Mouse (Mus musculus) left cerebral cortex, postnatal 10 days (tissue): Measurements from ENCODE around the gene Mtfmt. TPM values are rescaled to one million over a fixed set of nuclear protein-coding genes. Genes with fewer than 3 reads are reported as not detected.

Source experiments
- DNase-seq, 2 experiments: peaks; one replicate each; pipeline ENCODE4 v3.0.0; 2021 to 2022; ENCODE audit warnings: low spot score in 2 of 2, mixed read lengths in 1 of 2; ENCODE audit errors: extremely low spot score in 1 of 2
- intact Hi-C: fragments of 180-260 bp; cut with DNase I; formaldehyde crosslinking; loops from one replicate; pipeline ENCODE4 v1.15.1; 2025
- total RNA-seq, 2 experiments: library from RNA; stranded (reverse); gene quantifications; 2 replicates each; pipeline ENCODE4 v1.2.3; 2021

The Mtfmt gene
- 10 to 100 TPM; 19.5 to 21.2 TPM for total RNA-seq

GRCm38 (mm10) chr9:65435671-65436301 lies at the start of gene Mtfmt:
Gene Mtfmt (plus strand): TSS chr9:65435782.
- DNase-seq: peak; percentile 87 to 96
- intact Hi-C loops: loop anchor here (10.0 kb wide), 1 partner anchor 61 kb away; no protein-coding TSS in a partner anchor

GRCm38 (mm10) chr9:65386373-65387140 lies 49.0 kb upstream of the Mtfmt start:
- intact Hi-C loops: no loop called here
- DNase-seq: no peak

GRCm38 (mm10) chr9:65390752-65391612 lies 44.6 kb upstream of the Mtfmt start:
- DNase-seq: peak in 1 of 2 experiments; percentile 49
- intact Hi-C loops: no loop called here

GRCm38 (mm10) chr9:65391613-65391964 lies 44.0 kb upstream of the Mtfmt start, which contains the start of gene Kbtbd13:
Gene Kbtbd13 (minus strand): TSS chr9:65391652.
- no peak for DNase-seq
- intact Hi-C loops: no loop called here

- peak; percentile 19 to 76 for DNase-seq
- intact Hi-C loops: loop anchor here (2.0 kb wide), 1 partner anchor 40 kb away; no protein-coding TSS in a partner anchor
These were observed 42.8 kb upstream of the Mtfmt start for GRCm38 (mm10) chr9:65392638-65393364.

GRCm38 (mm10) chr9:65393606-65394005 lies 42.0 kb upstream of the Mtfmt start:
- intact Hi-C loops: loop anchor here (2.0 kb wide), 1 partner anchor 39 kb away; no protein-coding TSS in a partner anchor
- DNase-seq: peak in 1 of 2 experiments; percentile 57

GRCm38 (mm10) chr9:65394360-65394759 lies 41.2 kb upstream of the Mtfmt start:
- intact Hi-C loops: no loop called here

GRCm38 (mm10) chr9:65398279-65398678 lies 37.3 kb upstream of the Mtfmt start, which contains the start of gene Rasl12:
Gene Rasl12 (plus strand): TSS chr9:65398506.
- DNase-seq: peak; percentile 12 to 88
- intact Hi-C loops: no loop called here

More at GRCm38 (mm10) chr9:65394360-65394759, 41.2 kb upstream of the Mtfmt start:
- DNase-seq: peak in 1 of 2 experiments; percentile 56

GRCm38 (mm10) chr9:65399934-65400333 lies 35.6 kb upstream of the Mtfmt start:
- intact Hi-C loops: no loop called here

GRCm38 (mm10) chr9:65404331-65405183 lies 31.0 kb upstream of the Mtfmt start:
- DNase-seq: peak; percentile 65 to 86
- intact Hi-C loops: no loop called here

More at GRCm38 (mm10) chr9:65399934-65400333, 35.6 kb upstream of the Mtfmt start:
- DNase-seq: no peak

GRCm38 (mm10) chr9:65405184-65405449 lies 30.5 kb upstream of the Mtfmt start:
- no peak for DNase-seq
- intact Hi-C loops: no loop called here

- no peak for DNase-seq
- intact Hi-C loops: no loop called here
These were observed 28.3 kb upstream of the Mtfmt start for GRCm38 (mm10) chr9:65407327-65407726.

- no peak for DNase-seq
- intact Hi-C loops: no loop called here
These were observed 27.7 kb upstream of the Mtfmt start for GRCm38 (mm10) chr9:65407861-65408260.

GRCm38 (mm10) chr9:65408871-65409295 lies 26.7 kb upstream of the Mtfmt start:
- intact Hi-C loops: no loop called here
- DNase-seq: peak in 1 of 2 experiments; percentile 37

GRCm38 (mm10) chr9:65410378-65410777 lies 25.2 kb upstream of the Mtfmt start:
- intact Hi-C loops: no loop called here
- no peak for DNase-seq

GRCm38 (mm10) chr9:65411326-65411725 lies 24.3 kb upstream of the Mtfmt start:
- no peak for DNase-seq
- intact Hi-C loops: no loop called here

- intact Hi-C loops: no loop called here
- DNase-seq: no peak
These were observed 17.8 kb upstream of the Mtfmt start for GRCm38 (mm10) chr9:65417738-65418137.

- intact Hi-C loops: no loop called here
- DNase-seq: no peak
These were observed 15.9 kb upstream of the Mtfmt start for GRCm38 (mm10) chr9:65419633-65420032.
